Mouse (Mus musculus): Measurements from ENCODE around the gene Il10ra.

GRCm38 (mm10) chr9:45282466-45282865 lies 13.5 kb upstream of the Il10ra start:
- no peak for TF ChIP-seq CTCF (IDR thresholded peaks at IDR 0.05)
- TF ChIP-seq EP300 (IDR thresholded peaks at IDR 0.05), result no peak
